Mouse (Mus musculus): ENCODE results near the gene Gm17581.

Gene Gm17581

DNA sequence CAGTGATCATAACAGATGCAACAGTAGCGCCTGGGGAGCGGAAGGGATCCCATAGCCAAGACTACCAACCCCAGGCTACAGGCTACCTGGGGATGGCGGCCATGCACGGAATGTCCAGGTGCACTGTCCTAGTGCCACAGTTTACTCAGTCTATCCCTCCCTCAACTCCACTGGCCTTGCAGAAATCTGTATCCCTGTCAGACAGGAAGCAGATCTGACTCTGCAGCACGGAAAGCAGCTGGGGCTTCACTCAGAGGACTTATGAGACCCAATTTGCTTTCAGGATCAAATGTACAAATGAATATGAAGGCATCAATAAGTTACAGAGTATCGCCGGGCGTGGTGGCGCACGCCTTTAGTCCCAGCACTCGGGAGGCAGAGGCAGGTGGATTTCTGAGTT is 47.9 kb downstream of the Gm17581 start:
- no peak for DNase-seq

DNA sequence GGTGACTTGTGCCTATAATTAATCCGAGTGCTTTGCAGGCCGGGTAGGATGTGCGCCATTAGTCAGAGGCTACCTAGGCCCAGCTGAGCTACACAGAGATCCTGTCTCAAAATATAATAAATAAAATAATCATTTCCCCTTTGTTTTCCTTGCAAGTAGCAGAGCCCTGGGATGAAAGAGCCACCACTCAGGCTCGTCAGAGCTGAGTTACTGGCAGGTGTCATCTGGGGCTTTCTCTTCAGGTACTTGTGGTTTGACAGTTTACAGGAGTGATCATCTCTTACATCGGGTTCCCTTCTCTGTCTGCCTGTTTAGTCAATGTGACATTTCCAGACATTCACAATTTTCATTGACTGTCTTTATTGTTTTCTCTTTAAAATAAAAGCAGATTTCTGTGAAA is 49.1 kb downstream of the Gm17581 start:
- no peak for DNase-seq
